Mouse (Mus musculus) heart, postnatal 0 days (tissue): ENCODE data around the gene Pou2f2. TPM values are rescaled to one million over a fixed set of nuclear protein-coding genes. Genes with fewer than 3 reads are reported as not detected.
A peak's percentile ranks its signal among the peaks of the same experiment; 100 is the strongest.

Experiments
- ATAC-seq: fragments of 200-750 bp; cut with Nextera tagmentation; 2 replicates; pipeline ENCODE4 v1.8.0; 2017; ENCODE audit warnings: low read depth, moderate number of reproducible peaks, moderate library complexity; ENCODE audit not compliant: insufficient read depth
- DNase-seq: peaks from one replicate; pipeline ENCODE4 v3.0.0-alpha.2; 2016; ENCODE audit warnings: low spot score
- H3K27ac ChIP-seq: fragments of 300-500 bp; sonication (generic); 2 replicates; pipeline ENCODE4 v1.5.1; 2014; ENCODE audit warnings: low read depth, mild to moderate bottlenecking
- H3K27me3 ChIP-seq: fragments of 300-500 bp; sonication (generic); 2 replicates; pipeline ENCODE4 v1.6.1; 2014; ENCODE audit warnings: low read length, mixed read lengths; ENCODE audit not compliant: control insufficient read depth, insufficient read depth
- H3K36me3 ChIP-seq: fragments of 300-500 bp; sonication (generic); replicated peaks from 2 replicates; pipeline ENCODE4 v1.6.1; 2014; ENCODE audit warnings: low read length, mixed read lengths; ENCODE audit not compliant: control insufficient read depth, insufficient read depth
- H3K4me1 ChIP-seq: fragments of 300-500 bp; sonication (generic); 2 replicates; pipeline ENCODE4 v1.6.1; 2014; ENCODE audit warnings: antibody characterized with exemption; ENCODE audit not compliant: control insufficient read depth, insufficient read depth
- H3K4me2 ChIP-seq: fragments of 300-500 bp; sonication (generic); 2 replicates; pipeline ENCODE4 v1.6.1; 2014; ENCODE audit warnings: low read depth, mild to moderate bottlenecking, low read length, moderate library complexity
- H3K4me3 ChIP-seq: fragments of 300-500 bp; sonication (generic); 2 replicates; pipeline ENCODE4 v1.5.1; 2014; ENCODE audit warnings: low read depth, low read length
- H3K9ac ChIP-seq: fragments of 300-500 bp; sonication (generic); replicated peaks from 2 replicates; pipeline ENCODE4 v1.6.1; 2014; ENCODE audit warnings: low read depth, low read length, mixed read lengths
- H3K9me3 ChIP-seq: fragments of 300-500 bp; sonication (generic); replicated peaks from 2 replicates; pipeline ENCODE4 v1.6.1; 2016; ENCODE audit warnings: low read length; ENCODE audit not compliant: control insufficient read depth
- CTCF ChIP-seq: IDR thresholded peaks from 2 replicates; pipeline ENCODE4 v1.5.1; 2016; ENCODE audit warnings: antibody characterized with exemption, control low read depth, low read depth
- EP300 ChIP-seq: IDR thresholded peaks from 2 replicates; pipeline ENCODE4 v1.6.1; 2016; ENCODE audit warnings: antibody characterized with exemption, low read depth
- WGBS: fragments of 180-500 bp; shearing (Covaris S2); extraction: QIAGEN DNeasy Blood & Tissue Kit; methylation state at CpG from one replicate; pipeline ENCODE4 v1.1.7; 2014; 5-methylcytosine and 5-hydroxymethylcytosine counted together
- polyA plus RNA-seq: library from polyadenylated mRNA; unstranded; fragments of >200 nt; fragmentation: Nextera tagmentation; extraction: Ambion mirVana; gene quantifications from 2 replicates; pipeline ENCODE4 v1.2.1, GENCODE M21; 2015
- total RNA-seq: library from RNA; depleted of rRNA; stranded (reverse); fragments of >200 nt; gene quantifications from 2 replicates; pipeline ENCODE4 v1.2.3, GENCODE M21; 2014; ENCODE audit warnings: low replicate concordance

Gene Pou2f2
- total and polyA plus RNA-seq, 2 experiments from 2014 or later: under 0.01 to 0.25 TPM

DNA sequence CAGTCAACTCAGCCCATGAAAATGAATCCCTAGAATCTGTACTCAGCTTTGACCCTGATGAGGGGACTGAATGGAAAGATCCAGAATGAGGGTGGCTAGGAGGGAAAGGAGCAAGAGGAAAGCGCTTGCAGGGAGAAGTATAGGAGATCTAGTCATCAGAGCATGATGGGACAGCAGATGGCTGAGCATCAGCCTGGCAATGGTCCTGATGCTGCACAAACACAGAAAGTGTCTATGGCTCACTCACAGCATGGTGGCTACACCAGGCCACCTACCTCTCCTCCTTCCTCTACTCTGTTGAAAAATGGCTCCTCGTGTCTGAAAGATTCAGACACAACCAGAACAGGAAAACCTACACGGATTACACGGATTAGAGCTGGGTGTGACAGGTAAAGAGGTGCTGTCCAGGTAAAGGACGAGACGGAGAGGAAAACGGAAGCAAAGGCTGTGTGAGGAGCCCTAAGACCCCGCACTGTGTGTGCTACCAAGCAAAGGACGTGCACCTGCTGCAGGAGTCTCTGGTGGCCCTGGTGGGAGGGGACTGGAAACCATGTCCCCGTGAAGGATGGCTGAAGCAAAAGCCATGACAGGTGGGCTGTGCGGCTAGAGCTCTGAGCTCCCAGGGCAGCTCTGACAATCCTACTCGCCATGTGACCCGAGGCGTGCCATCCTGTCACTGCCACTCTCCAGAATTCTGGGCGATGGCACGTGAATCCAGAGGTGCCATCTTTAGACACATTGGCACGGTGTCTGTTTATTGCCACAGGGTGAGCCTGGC, 67.2 kb downstream of the Pou2f2 start:
- DNase-seq (no peak), ATAC-seq (no peak)
- H3K9me3 ChIP-seq: no peaks in the 10 kb centered on the region
- H3K36me3 ChIP-seq: no peaks in the 10 kb centered on the region
- H3K27ac ChIP-seq: no peak overlapping the region
- no peak overlapping the region for H3K4me3 ChIP-seq
- no peak for TF ChIP-seq EP300
- TF ChIP-seq CTCF: no peak
- H3K4me1 ChIP-seq: 0 out of 2 replicates have a peak, but pooled peaks cover 2% of the 10 kb centered on the region
- no peak overlapping the region for H3K9ac ChIP-seq
- H3K27me3 ChIP-seq: peaks cover 16% of the 10 kb centered on the region; the same call in 1 of the 2 replicates
- no peak overlapping the region for H3K4me2 ChIP-seq
- 82% methylated on average over 17 of the region's 17 CpGs for WGBS

DNA sequence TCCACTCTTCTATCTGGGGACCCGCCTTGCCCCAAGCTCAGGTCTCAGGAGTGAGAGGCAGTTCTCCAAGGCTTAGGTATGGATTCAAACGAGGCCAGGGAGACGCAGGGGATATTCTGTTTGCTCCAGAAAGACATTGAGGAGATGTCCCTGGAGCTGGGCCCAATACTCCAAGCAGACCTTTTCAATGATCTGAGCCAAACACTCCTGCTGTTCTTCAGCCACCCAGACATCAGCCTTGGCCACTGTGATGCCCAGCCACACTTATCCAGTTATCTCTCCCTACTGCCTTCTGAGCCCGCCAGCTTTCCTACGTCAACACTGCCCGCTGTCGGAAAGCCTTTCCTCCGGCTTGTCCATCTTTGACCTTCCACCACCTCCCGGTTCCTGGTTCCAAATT, 69.2 kb downstream of the Pou2f2 start:
- Histone ChIP-seq H3K4me1 (0 out of 2 replicates have a peak, but pooled peaks cover 4% of the 10 kb centered on the region), H3K9me3 (no peaks in the 10 kb centered on the region), H3K4me2 (no peak overlapping the region), H3K27me3 (peaks cover 14% of the 10 kb centered on the region; the same call in 1 of the 2 replicates), H3K4me3 (no peak overlapping the region), H3K9ac (no peak overlapping the region), H3K27ac (no peak overlapping the region), H3K36me3 (no peaks in the 10 kb centered on the region)
- 58% methylated on average over 9 of the region's 9 CpGs for WGBS
- no peak for TF ChIP-seq CTCF
- TF ChIP-seq EP300: no peak
- ATAC-seq (no peak), DNase-seq (no peak)

DNA sequence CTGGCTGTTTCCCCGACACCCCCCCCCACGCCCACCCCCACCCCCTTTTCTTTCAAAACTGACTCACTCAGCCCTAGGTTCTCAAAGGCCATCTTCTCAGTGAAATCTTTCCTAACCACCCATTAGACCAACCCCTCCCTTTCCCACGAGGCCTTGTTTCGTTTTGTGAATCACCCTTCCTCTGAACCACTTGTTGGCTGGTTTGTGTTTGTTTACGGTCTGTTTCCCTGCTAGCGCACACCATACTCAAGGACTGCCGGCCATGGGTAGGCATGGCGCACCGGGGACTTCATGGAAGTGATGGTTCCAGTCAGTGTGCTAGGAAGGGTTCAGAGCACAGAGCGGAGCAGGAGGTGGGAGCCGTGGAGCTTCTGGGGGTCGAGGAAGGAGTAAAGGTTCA, 70.2 kb downstream of the Pou2f2 start:
- Histone ChIP-seq H3K27me3 (peaks cover 7% of the 10 kb centered on the region; the same call in 1 of the 2 replicates), H3K9me3 (no peaks in the 10 kb centered on the region), H3K4me2 (no peak overlapping the region), H3K9ac (no peak overlapping the region), H3K4me1 (0 out of 2 replicates have a peak, but pooled peaks cover 4% of the 10 kb centered on the region), H3K27ac (no peak overlapping the region), H3K4me3 (no peak overlapping the region), H3K36me3 (no peaks in the 10 kb centered on the region)
- no peak for ATAC-seq
- DNase-seq: no peak
- no peak for TF ChIP-seq EP300
- no peak for TF ChIP-seq CTCF
- WGBS: 83% methylated on average over 12 of the region's 12 CpGs

DNA sequence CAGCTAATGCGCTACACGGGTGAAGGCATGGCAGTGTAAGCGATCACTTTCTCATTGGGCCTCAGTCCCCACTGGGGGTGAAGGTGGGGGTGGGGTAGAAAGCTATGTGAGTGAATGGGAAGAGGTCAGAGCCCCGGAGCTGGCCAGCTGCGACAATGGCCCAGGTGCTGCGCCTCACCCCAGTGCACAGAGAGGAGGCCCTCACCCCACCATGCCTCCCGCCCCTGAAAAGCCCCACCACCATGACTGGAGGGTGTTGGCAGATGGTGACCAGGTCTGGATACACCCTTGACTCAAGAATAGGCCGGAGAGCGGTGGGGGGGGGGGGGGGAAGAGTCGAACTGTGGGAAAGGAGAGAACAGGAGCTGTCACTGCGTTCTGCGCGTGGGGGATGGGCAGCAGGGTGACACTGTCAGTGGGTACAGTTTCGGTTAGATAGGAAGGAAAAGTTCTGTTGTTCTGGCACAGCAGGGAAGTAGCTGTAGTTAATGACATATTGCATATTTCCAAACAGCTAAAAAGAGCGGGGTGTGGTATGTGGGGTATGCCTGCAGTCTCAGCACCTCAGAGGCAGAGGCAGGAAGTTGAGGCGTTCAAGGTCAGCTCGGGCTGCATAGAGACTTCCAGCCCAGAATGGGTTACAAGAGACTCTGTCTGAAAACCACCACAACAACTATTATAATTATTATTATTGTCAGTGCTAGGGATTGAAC, 72.6 kb downstream of the Pou2f2 start:
- Histone ChIP-seq H3K27me3 (0 out of 2 replicates have a peak, but pooled peaks cover 4% of the 10 kb centered on the region), H3K36me3 (no peaks in the 10 kb centered on the region), H3K4me3 (no peak overlapping the region), H3K4me2 (peak overlapping the region; percentile 15; the same call in 1 of the 2 replicates), H3K4me1 (0 out of 2 replicates have a peak, but pooled peaks cover 4% of the 10 kb centered on the region), H3K27ac (no peak overlapping the region), H3K9ac (no peak overlapping the region), H3K9me3 (no peaks in the 10 kb centered on the region)
- ATAC-seq (peak; percentile 62), DNase-seq (no peak)
- TF ChIP-seq EP300 (no peak), CTCF (no peak)
- WGBS: 19% methylated on average over 17 of the region's 17 CpGs

DNA sequence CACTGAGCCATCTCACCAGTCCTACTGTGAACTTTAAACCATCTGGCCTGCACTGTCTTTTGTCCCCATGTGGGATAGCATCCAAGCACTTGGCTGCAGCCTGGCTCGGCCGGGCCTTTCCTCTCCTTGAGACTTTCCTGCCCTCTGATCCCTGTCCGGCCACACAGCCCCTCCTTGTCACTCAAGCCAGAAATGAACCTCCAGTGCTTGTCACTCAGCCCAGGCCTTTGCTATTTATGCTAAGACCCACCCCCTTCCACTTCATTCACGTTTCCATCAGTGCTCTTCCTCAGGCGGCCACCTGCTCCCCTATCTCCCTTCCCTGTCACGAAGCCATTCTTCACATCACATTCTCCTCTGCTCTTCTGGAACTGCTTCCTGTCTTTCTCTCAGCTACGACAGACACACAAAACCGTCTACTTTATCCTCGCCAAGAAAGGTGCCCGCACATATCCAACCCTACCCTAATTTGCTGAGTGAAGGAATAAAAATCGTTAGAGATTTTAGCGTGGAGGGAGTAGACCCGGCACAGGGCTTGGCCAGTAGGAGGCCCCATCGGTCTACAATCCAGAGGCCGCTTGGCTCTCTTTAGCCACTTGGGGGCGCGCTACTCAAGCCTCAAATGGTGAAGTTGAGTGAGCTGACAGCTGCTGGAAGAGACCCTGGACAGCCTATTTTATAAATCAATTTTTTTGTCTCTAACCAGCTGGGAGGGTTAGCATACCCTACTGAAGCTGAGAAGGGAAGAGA, 73.9 kb downstream of the Pou2f2 start:
- ATAC-seq: peak; percentile 43; the same call in 1 of the 2 replicates
- H3K9ac ChIP-seq: no peak overlapping the region
- H3K4me1 ChIP-seq: 0 out of 2 replicates have a peak, but pooled peaks cover 4% of the 10 kb centered on the region
- peak; percentile 74 for DNase-seq
- peak; percentile 87 for TF ChIP-seq CTCF
- TF ChIP-seq EP300: no peak
- H3K4me3 ChIP-seq: no peak overlapping the region
- H3K36me3 ChIP-seq: no peaks in the 10 kb centered on the region
- H3K9me3 ChIP-seq: no peaks in the 10 kb centered on the region
- H3K27me3 ChIP-seq: 0 out of 2 replicates have a peak, but pooled peaks cover 4% of the 10 kb centered on the region
- H3K27ac ChIP-seq: no peak overlapping the region
- no peak overlapping the region for H3K4me2 ChIP-seq
- 9% methylated on average over 17 of the region's 17 CpGs for WGBS
